Mouse (Mus musculus): Measurements from ENCODE around the gene Plekha1.

GRCm38 (mm10) chr7:130895618-130895945 is 30.0 kb downstream of the Plekha1 start:
- TF ChIP-seq CTCF (IDR thresholded peaks at IDR 0.05; ENCODE audit: extremely low read depth, insufficient read depth, low read length) (no peak), POLR2A (IDR thresholded peaks at IDR 0.05; ENCODE audit: extremely low read depth, insufficient read depth, low read length) (no peak)
